Mouse (Mus musculus) kidney, embryonic 15.5 days (tissue): ENCODE data around the gene Cdc42. TPM values are rescaled to one million over a fixed set of nuclear protein-coding genes. Genes with fewer than 3 reads are reported as not detected.

Experiments
- ATAC-seq: fragments of 200-750 bp; cut with Nextera tagmentation; replicated peaks from 2 replicates; pipeline ENCODE4 v1.8.0; 2017; ENCODE audit warnings: moderate TSS enrichment; ENCODE audit not compliant: low FRiP score
- H3K27ac ChIP-seq: fragments of 300-500 bp; sonication (generic); 2 replicates; pipeline ENCODE4 v1.5.1; 2015; ENCODE audit warnings: mild to moderate bottlenecking, inconsistent platforms
- H3K27me3 ChIP-seq: fragments of 300-500 bp; sonication (generic); 2 replicates; pipeline ENCODE4 v1.6.1; 2015; ENCODE audit warnings: inconsistent platforms
- H3K36me3 ChIP-seq: fragments of 300-500 bp; sonication (generic); 2 replicates; pipeline ENCODE4 v1.6.1; 2015; ENCODE audit warnings: inconsistent platforms
- H3K4me1 ChIP-seq: fragments of 300-500 bp; sonication (generic); 2 replicates; pipeline ENCODE4 v1.6.1; 2015; ENCODE audit warnings: inconsistent platforms
- H3K4me2 ChIP-seq: fragments of 300-500 bp; sonication (generic); 2 replicates; pipeline ENCODE4 v1.6.1; 2015; ENCODE audit warnings: moderate library complexity, mild to moderate bottlenecking, inconsistent platforms
- H3K4me3 ChIP-seq: fragments of 300-500 bp; sonication (generic); replicated peaks from 2 replicates; pipeline ENCODE4 v1.5.1; 2015; ENCODE audit warnings: mild to moderate bottlenecking, inconsistent platforms
- H3K9ac ChIP-seq: fragments of 300-500 bp; sonication (generic); 2 replicates; pipeline ENCODE4 v1.6.1; 2015; ENCODE audit warnings: mild to moderate bottlenecking, inconsistent platforms
- H3K9me3 ChIP-seq: fragments of 300-500 bp; sonication (generic); replicated peaks from 2 replicates; pipeline ENCODE4 v1.6.1; 2016; ENCODE audit warnings: inconsistent platforms
- WGBS: fragments of 180-500 bp; shearing (Covaris S2); methylation state at CpG from one replicate; pipeline ENCODE4 v1.1.7; 2015; ENCODE audit warnings: mixed read lengths; 5-methylcytosine and 5-hydroxymethylcytosine counted together
- polyA plus RNA-seq: library from polyadenylated mRNA; unstranded; fragments of >200 nt; fragmentation: Nextera tagmentation; extraction: Ambion mirVana; gene quantifications from 2 replicates; pipeline ENCODE4 v1.2.1, GENCODE M21; 2015

Gene Cdc42
- polyA plus RNA-seq, 1 experiment from 2014 or later: 678 TPM

GRCm38 (mm10) chr4:137367275-137368088, 10.0 kb upstream of the Cdc42 start:
- Histone ChIP-seq H3K9me3 (no peaks in the 10 kb centered on the region), H3K27ac (peak overlapping the region; percentile 80), H3K9ac (no peak overlapping the region), H3K27me3 (no peaks in the 10 kb centered on the region), H3K4me2 (0 out of 2 replicates have a peak overlapping the region, but pooled peaks have one; percentile 14), H3K4me1 (peaks cover 26% of the 10 kb centered on the region), H3K36me3 (no peaks in the 10 kb centered on the region), H3K4me3 (no peak overlapping the region)
- WGBS: 34% methylated on average over 5 of the region's 5 CpGs
- ATAC-seq: no peak

GRCm38 (mm10) chr4:137366097-137366496, 8.6 kb upstream of the Cdc42 start:
- H3K4me2 ChIP-seq: no peak overlapping the region
- H3K4me1 ChIP-seq: peaks cover 24% of the 10 kb centered on the region
- no peak overlapping the region for H3K27ac ChIP-seq
- H3K9me3 ChIP-seq: no peaks in the 10 kb centered on the region
- H3K36me3 ChIP-seq: no peaks in the 10 kb centered on the region
- no peak overlapping the region for H3K4me3 ChIP-seq
- H3K27me3 ChIP-seq: no peaks in the 10 kb centered on the region
- WGBS: 83% methylated on average over 4 of the region's 4 CpGs
- no peak overlapping the region for H3K9ac ChIP-seq
- ATAC-seq: no peak

- no peak overlapping the region for H3K4me2 ChIP-seq
- H3K9me3 ChIP-seq: no peaks in the 10 kb centered on the region
- H3K9ac ChIP-seq: no peak overlapping the region
- peaks cover 22% of the 10 kb centered on the region for H3K4me1 ChIP-seq
- no peak for ATAC-seq
- no peaks in the 10 kb centered on the region for H3K27me3 ChIP-seq
- WGBS: 85% methylated on average over 19 of the region's 19 CpGs
- H3K36me3 ChIP-seq: no peaks in the 10 kb centered on the region
- H3K4me3 ChIP-seq: no peak overlapping the region
- H3K27ac ChIP-seq: no peak overlapping the region
Measured at GRCm38 (mm10) chr4:137365356-137366062, 8.0 kb upstream of the Cdc42 start.

- no peak overlapping the region for H3K4me2 ChIP-seq
- H3K9ac ChIP-seq: no peak overlapping the region
- peaks cover 15% of the 10 kb centered on the region for H3K4me1 ChIP-seq
- ATAC-seq: no peak
- no peaks in the 10 kb centered on the region for H3K36me3 ChIP-seq
- H3K27ac ChIP-seq: no peak overlapping the region
- H3K27me3 ChIP-seq: no peaks in the 10 kb centered on the region
- WGBS: 85% methylated on average over 6 of the region's 6 CpGs
- no peak overlapping the region for H3K4me3 ChIP-seq
- no peaks in the 10 kb centered on the region for H3K9me3 ChIP-seq
Measured at GRCm38 (mm10) chr4:137364826-137365225, 7.3 kb upstream of the Cdc42 start.

- 78% methylated on average over 3 of the region's 3 CpGs for WGBS
- no peak overlapping the region for H3K4me2 ChIP-seq
- H3K9ac ChIP-seq: no peak overlapping the region
- H3K4me3 ChIP-seq: no peak overlapping the region
- peaks cover 11% of the 10 kb centered on the region; the same call in 1 of the 2 replicates for H3K4me1 ChIP-seq
- H3K9me3 ChIP-seq: no peaks in the 10 kb centered on the region
- H3K27me3 ChIP-seq: no peaks in the 10 kb centered on the region
- no peak for ATAC-seq
- H3K36me3 ChIP-seq: no peaks in the 10 kb centered on the region
- H3K27ac ChIP-seq: no peak overlapping the region
Measured at GRCm38 (mm10) chr4:137360996-137361395, 3.5 kb upstream of the Cdc42 start.

- Histone ChIP-seq H3K4me1 (peaks cover 28% of the 10 kb centered on the region), H3K9me3 (no peaks in the 10 kb centered on the region), H3K27ac (no peak overlapping the region), H3K4me2 (peak overlapping the region; percentile 74; the same call in 1 of the 2 replicates), H3K27me3 (no peaks in the 10 kb centered on the region), H3K9ac (no peak overlapping the region; the same call in 1 of the 2 replicates), H3K4me3 (no peak overlapping the region), H3K36me3 (no peaks in the 10 kb centered on the region)
- WGBS: 61% methylated on average over 14 of the region's 14 CpGs
- ATAC-seq: no peak
Measured at GRCm38 (mm10) chr4:137358291-137359002, 927 bp upstream of the Cdc42 start.

GRCm38 (mm10) chr4:137356674-137357510, 628 bp downstream of the Cdc42 start:
- peak overlapping the region; percentile 97 for H3K27ac ChIP-seq
- H3K27me3 ChIP-seq: no peaks in the 10 kb centered on the region
- WGBS: 1% methylated on average over 20 of the region's 90 CpGs
- H3K4me3 ChIP-seq: peak overlapping the region; percentile 98
- peak; percentile 86 for ATAC-seq
- 0 out of 2 replicates have a peak, but pooled peaks cover 2% of the 10 kb centered on the region for H3K36me3 ChIP-seq
- no peaks in the 10 kb centered on the region for H3K9me3 ChIP-seq
- peaks cover 42% of the 10 kb centered on the region for H3K4me1 ChIP-seq
- H3K9ac ChIP-seq: peak overlapping the region; percentile 100
- H3K4me2 ChIP-seq: peak overlapping the region; percentile 74

GRCm38 (mm10) chr4:137350627-137351026, 6.9 kb downstream of the Cdc42 start:
- no peaks in the 10 kb centered on the region for H3K27me3 ChIP-seq
- H3K9ac ChIP-seq: no peak overlapping the region
- H3K36me3 ChIP-seq: peaks cover 26% of the 10 kb centered on the region; the same call in 1 of the 2 replicates
- no peak overlapping the region for H3K4me2 ChIP-seq
- no peak for ATAC-seq
- no peak overlapping the region for H3K4me3 ChIP-seq
- H3K4me1 ChIP-seq: peaks cover 42% of the 10 kb centered on the region
- H3K27ac ChIP-seq: no peak overlapping the region
- H3K9me3 ChIP-seq: no peaks in the 10 kb centered on the region

- Histone ChIP-seq H3K27ac (no peak overlapping the region), H3K4me3 (no peak overlapping the region), H3K36me3 (peaks cover 32% of the 10 kb centered on the region; the same call in 1 of the 2 replicates), H3K9me3 (no peaks in the 10 kb centered on the region), H3K4me1 (peaks cover 12% of the 10 kb centered on the region), H3K27me3 (no peaks in the 10 kb centered on the region), H3K9ac (no peak overlapping the region), H3K4me2 (no peak overlapping the region)
- WGBS: 90% methylated on average over 1 of the region's 1 CpGs
- ATAC-seq: no peak
Measured at GRCm38 (mm10) chr4:137345790-137346189, 11.7 kb downstream of the Cdc42 start.

- peaks cover 32% of the 10 kb centered on the region; the same call in 1 of the 2 replicates for H3K36me3 ChIP-seq
- no peak overlapping the region for H3K27ac ChIP-seq
- H3K4me1 ChIP-seq: peaks cover 12% of the 10 kb centered on the region
- H3K27me3 ChIP-seq: no peaks in the 10 kb centered on the region
- H3K4me2 ChIP-seq: no peak overlapping the region
- 85% methylated on average over 2 of the region's 2 CpGs for WGBS
- no peak overlapping the region for H3K4me3 ChIP-seq
- no peaks in the 10 kb centered on the region for H3K9me3 ChIP-seq
- no peak overlapping the region for H3K9ac ChIP-seq
- ATAC-seq: no peak
Measured at GRCm38 (mm10) chr4:137345112-137345511, 12.4 kb downstream of the Cdc42 start.

GRCm38 (mm10) chr4:137342816-137343215, 14.7 kb downstream of the Cdc42 start:
- Histone ChIP-seq H3K9ac (no peak overlapping the region), H3K4me1 (peaks cover 15% of the 10 kb centered on the region), H3K9me3 (no peaks in the 10 kb centered on the region), H3K4me2 (no peak overlapping the region), H3K27me3 (no peaks in the 10 kb centered on the region), H3K27ac (no peak overlapping the region), H3K36me3 (peaks cover 32% of the 10 kb centered on the region; the same call in 1 of the 2 replicates), H3K4me3 (no peak overlapping the region)
- 93% methylated on average over 1 of the region's 1 CpGs for WGBS
- no peak for ATAC-seq
